Mouse (Mus musculus) left cerebral cortex, adult 8-10 months (tissue): ENCODE data around the gene Arvcf. TPM values are rescaled to one million over a fixed set of nuclear protein-coding genes. Genes with fewer than 3 reads are reported as not detected.
A peak's percentile ranks its signal among the peaks of the same experiment; 100 is the strongest.

Experiments
- DNase-seq, 2 experiments: peaks; one replicate each; pipeline ENCODE4 v3.0.0; 2022; ENCODE audit warnings: low spot score in 2 of 2
- total RNA-seq, 4 experiments: library from RNA; stranded (reverse); gene quantifications; 2 replicates each; pipeline ENCODE4 v1.2.4; 2022

Gene Arvcf
- total RNA-seq, 4 experiments from 2014 or later = 34.2 to 42.1 (median 38.2) TPM

GRCm38 (mm10) chr16:18353106-18353505 is 5.1 kb downstream of the Arvcf start:
- no peak for DNase-seq

- no peak for DNase-seq
Observed at GRCm38 (mm10) chr16:18356961-18357360, 9.0 kb downstream of the Arvcf start.

GRCm38 (mm10) chr16:18357977-18358376 is 10.0 kb downstream of the Arvcf start:
- DNase-seq = no peak

DNA sequence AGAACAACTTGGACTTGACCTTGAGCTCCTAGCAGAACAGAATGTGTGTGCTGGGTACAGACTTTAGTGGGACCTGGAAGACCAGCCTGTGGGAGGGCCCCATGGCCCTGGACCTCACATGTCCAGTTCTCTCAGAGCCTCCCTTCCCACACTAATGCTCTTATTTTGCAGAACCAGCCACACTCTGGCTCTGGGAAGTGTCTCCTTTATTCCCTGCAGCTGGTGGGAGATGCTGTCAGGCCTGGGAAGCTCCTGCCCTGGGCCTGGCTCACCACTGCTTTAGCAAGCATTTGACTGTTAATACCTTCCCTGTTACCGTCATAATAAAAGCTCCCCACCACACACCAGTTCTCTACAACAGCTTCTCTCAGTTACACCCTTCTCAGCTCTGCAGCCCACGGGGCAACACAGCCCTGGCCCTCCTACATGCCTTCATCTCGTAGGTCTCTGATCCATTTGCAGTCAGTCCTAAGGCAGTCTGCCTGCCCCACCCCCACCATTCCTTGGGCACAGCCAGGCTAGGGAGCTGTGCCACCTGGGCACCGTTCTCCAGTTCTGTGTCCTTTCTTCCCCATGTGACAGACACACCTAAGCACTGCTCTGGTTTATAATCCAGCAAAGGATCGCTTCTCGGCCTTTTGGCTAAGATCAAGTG is 12.3 kb downstream of the Arvcf start:
- DNase-seq = peak in 1 of 2 experiments; percentile 53

GRCm38 (mm10) chr16:18362948-18363347 is 15.0 kb downstream of the Arvcf start:
- DNase-seq = no peak

DNA sequence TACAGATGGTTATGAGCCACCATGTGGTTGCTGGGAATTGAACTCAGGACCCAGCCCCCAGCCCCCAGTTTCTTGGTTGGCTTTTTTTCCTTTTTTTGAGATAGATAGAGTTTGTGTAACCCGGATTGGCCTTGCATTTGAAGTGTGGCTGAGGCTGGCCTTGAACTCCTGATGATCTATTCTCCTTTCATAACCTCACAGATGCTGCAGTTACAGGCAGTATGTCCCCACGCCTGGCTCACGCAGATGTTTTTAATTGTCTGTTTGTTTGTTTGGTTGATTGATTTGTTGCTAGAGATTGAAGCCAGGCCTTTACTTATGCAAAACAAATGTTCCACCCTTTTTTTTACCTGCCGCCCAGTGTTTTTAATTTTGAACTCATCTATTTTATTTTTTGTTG is 18.9 kb downstream of the Arvcf start:
- DNase-seq = no peak

DNA sequence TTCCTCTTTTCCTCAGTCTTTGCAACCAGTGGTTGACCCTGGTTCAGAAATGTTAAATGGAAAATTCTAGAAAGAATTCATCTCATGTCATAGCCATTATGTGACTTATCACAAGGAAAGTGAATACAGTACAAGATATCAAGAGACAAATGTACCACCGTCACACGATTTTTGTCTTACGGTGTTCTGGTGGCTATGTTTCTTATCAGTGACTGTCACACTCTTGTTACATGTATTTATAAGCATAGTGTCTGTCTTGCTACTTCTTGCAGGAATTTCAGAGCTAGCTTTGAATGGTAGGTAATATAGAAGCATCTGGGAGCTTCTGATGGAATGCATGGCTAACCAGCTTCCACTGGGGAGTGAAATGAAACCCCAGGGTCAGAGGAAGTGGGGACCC is 22.2 kb downstream of the Arvcf start:
- no peak for DNase-seq

GRCm38 (mm10) chr16:18373632-18374031 is 25.6 kb downstream of the Arvcf start:
- DNase-seq = no peak

DNA sequence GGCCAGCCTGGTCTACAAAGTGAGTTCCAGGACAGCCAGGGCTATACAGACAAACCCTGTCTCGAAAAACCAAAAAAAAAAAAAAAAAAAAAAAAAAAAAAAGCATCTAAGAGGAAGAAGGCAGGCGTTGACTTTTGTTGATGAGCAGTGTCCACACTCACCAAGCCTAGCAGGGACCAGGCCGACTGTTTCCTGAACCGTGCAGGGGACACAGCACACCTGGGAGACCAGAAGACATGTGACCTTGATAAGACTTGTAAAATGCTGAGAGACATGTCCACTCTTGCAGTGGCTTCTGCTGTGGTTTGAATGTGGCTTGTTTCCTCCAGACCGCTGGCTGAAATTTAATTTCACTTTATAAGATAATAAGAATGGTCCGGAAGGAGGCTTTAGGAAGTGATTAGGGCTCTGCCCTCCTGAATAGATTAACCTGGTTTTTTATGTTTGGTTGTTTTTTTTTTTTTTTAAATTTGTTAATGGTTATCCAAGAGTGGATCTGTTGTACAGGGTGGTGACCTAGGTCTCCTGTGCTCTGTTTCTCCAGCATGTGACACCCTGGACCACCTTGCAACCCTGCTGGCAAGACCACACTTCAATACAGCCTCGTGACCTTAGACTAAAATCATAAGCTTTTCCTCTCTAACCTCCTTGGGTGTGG is 28.4 kb downstream of the Arvcf start:
- no peak for DNase-seq

DNA sequence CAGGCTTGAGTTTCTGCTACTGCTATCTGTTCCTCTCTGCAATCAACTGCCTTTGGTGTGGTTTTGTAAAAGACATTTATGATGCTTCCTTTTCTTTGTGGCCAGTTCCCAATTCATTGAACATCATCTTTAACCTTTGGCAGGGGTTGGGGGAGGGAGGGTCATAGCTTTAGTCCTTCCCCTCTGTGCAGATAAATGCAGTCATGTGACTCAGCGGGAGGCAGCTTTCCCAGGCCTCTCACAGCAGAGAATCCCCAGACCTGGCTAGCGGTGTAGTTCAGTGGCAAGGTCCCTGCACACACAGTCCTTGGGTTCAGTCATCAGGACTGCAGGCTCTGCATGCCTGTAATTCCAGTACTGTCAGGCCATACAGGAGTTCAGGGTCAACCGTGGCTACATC is 29.2 kb downstream of the Arvcf start:
- no peak for DNase-seq

GRCm38 (mm10) chr16:18378489-18378888 is 30.5 kb downstream of the Arvcf start:
- no peak for DNase-seq

GRCm38 (mm10) chr16:18379338-18380001 is 31.5 kb downstream of the Arvcf start:
- no peak for DNase-seq

DNA sequence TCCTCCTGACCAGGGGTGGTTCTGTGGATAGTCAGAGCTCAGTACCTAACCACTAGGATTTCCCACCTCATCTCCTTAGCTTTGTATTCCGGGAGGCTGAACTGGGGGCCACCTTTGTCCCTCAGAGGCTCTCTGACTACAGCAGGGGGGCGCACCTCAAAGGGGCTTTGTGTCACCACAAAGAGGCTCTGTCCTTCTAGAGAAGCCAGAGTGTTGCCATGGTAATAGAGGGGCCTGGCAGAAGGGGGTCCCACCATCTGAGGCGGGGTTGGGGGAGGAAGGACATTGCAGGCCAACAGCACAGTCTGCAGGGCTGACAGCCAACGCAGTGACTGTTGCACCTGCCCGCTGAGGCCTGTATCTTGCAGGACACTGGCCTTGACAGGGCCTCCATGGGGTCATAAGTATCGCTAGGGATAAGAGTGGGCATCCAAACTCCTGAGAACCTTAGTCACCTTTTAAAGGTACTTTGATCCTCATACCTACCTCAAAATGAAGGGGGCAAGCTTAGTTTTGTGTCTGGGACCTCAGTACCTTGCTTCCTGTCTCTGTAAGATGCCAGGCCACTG is 32.6 kb downstream of the Arvcf start:
- DNase-seq = no peak

DNA sequence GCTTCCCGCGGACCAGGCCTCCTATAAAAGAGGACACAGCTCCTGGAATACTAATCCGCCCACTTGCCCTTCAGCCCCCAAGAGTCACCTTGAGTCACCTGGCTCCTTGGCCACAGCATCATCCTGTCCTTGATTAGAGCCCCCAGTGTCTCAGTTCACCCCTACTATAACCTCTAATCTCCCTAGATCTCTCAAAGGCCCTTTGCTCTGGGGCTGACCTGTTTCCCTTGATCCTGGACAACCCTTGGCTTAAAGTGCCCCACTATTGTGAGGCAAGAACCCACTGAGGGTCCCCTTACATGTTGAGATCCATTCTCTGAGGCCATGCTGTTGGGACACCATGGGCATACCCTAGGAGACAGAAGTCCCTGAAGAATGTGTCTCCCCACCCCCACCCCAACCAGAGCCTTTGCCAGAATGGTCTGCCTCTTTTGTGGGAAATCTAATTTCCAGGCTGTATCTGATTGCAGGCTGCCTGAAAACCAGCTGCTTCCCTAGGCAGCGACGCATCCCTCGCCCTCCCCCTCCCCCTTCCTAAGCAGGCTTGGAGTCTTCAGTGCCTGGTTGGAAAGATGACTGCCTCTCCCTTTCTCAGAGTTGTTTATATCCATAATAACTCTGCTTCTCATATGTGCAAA is 33.8 kb downstream of the Arvcf start:
- DNase-seq = no peak

DNA sequence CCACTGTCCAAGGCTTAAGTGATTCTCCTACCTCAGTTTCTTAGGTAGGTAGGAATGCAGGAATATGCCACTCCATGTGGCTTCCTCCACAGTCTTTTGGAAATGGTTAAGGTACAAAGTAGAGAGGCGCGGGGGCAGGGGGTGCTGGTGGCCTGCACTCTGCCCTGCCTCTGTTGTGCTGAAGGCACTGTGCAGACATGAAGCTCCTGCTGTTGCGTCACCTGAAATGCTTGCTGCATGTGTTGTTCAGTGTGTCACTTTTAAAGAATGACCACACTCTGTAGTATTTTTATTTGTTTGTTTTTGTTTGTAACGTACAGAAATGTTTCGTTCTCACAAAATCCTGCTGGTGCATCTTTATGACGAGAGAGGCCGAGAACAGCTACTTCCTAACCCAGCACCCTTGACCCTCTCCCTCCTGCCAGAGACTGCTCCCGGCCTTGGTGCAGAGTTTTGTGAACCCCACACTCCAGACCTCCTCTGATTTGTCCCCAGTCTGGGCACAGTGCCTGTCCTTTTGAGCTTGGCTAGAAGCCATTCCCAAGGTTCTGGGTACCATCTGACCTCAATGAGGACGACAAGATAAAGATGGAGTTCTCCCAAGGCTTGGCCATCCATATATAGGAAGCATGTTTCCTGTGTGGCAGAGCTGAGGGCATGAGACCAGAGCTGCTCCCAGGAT is 35.2 kb downstream of the Arvcf start:
- no peak for DNase-seq

- no peak for DNase-seq
Observed at GRCm38 (mm10) chr16:18383756-18384155, 35.8 kb downstream of the Arvcf start.

- DNase-seq = no peak
Observed at GRCm38 (mm10) chr16:18384211-18384610, 36.2 kb downstream of the Arvcf start.

DNA sequence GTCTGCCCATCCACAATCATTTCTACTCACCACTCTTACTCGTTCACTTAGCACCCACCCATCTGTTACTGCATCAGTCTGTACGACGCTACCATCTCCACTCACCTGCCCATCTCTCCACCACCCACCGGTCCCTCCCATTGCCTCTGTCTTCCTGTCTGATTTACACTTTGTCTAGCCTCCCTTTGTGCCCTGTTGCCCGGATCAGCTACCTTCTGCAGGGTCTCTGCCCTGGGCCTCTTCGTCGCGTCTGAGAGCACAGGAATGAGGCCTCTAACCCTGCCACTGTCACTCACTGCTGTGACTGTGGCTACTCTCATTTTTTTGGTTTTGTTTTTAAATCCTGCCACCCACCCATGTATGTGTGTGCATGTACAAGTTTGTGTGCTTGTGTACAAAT is 36.7 kb downstream of the Arvcf start:
- no peak for DNase-seq

DNA sequence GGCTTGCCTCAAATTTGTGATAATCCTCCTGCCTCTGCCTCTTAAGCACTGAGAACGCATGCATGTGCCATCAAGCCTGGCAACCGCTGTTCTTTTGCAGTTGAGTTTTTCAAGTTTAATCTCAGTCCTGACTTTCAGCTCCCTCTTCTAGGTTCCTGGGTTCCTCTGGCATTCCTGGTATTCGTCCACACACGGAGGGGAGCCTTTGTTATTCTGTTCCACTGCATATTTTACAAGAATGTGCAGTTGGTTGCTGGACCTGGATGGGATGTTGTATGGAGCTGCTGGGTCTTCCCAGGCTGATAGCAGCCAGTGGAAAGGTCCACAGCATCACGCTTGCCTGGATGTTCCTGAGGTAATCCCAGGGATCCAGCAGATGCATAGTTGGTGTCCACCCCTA is 37.4 kb downstream of the Arvcf start:
- no peak for DNase-seq

DNA sequence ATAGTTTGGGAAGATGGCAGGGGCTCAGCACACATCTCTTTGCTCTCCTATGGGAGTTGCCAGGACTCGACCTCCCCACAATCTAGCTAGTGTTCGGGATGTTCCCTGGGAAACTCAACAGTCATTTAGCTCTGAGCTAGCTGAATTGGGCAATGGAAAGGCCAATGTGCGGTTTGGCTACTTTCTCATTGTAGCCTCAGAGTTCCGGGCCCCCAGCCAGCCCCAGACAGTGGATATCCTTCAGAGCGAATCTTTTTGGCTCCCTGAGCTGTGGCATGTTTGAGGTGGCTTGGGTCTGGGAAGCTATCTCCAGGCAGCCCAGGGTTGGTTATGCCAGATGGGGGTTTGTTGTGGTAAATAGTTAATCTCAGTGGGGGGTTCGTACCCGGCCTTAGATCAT is 38.5 kb downstream of the Arvcf start:
- DNase-seq = no peak

- DNase-seq = no peak
Observed at GRCm38 (mm10) chr16:18386972-18387371, 39.0 kb downstream of the Arvcf start.
